Mouse (Mus musculus) midbrain, embryonic 13.5 days (tissue): Measurements from ENCODE around the gene Gm37419. TPM values are rescaled to one million over a fixed set of nuclear protein-coding genes. Genes with fewer than 3 reads are reported as not detected.

ENCODE experiments used
- ATAC-seq: fragments of 200-750 bp; cut with Nextera tagmentation; 2 replicates; pipeline ENCODE4 v1.8.0; 2017; ENCODE audit warnings: mild to moderate bottlenecking, moderate TSS enrichment, moderate library complexity
- H3K27ac ChIP-seq: fragments of 300-500 bp; sonication (generic); 2 replicates; pipeline ENCODE4 v1.5.1; 2015; ENCODE audit warnings: inconsistent platforms, mild to moderate bottlenecking, moderate library complexity
- H3K27me3 ChIP-seq: fragments of 300-500 bp; sonication (generic); 2 replicates; pipeline ENCODE4 v1.6.1; 2015; ENCODE audit warnings: mild to moderate bottlenecking, inconsistent platforms
- H3K36me3 ChIP-seq: fragments of 300-500 bp; sonication (generic); 2 replicates; pipeline ENCODE4 v1.6.1; 2015; ENCODE audit warnings: mild to moderate bottlenecking, inconsistent platforms
- H3K4me1 ChIP-seq: fragments of 300-500 bp; sonication (generic); replicated peaks from 2 replicates; pipeline ENCODE4 v1.6.1; 2015; ENCODE audit warnings: inconsistent platforms
- H3K4me2 ChIP-seq: fragments of 300-500 bp; sonication (generic); replicated peaks from 2 replicates; pipeline ENCODE4 v1.6.1; 2015; ENCODE audit warnings: moderate library complexity, mild to moderate bottlenecking, inconsistent platforms
- H3K4me3 ChIP-seq: fragments of 300-500 bp; sonication (generic); replicated peaks from 2 replicates; pipeline ENCODE4 v1.5.1; 2015; ENCODE audit warnings: mild to moderate bottlenecking, inconsistent platforms
- H3K9ac ChIP-seq: fragments of 300-500 bp; sonication (generic); replicated peaks from 2 replicates; pipeline ENCODE4 v1.6.1; 2015; ENCODE audit warnings: mild to moderate bottlenecking, inconsistent platforms
- H3K9me3 ChIP-seq: fragments of 300-500 bp; sonication (generic); 2 replicates; pipeline ENCODE4 v1.6.1; 2016; ENCODE audit warnings: mild to moderate bottlenecking, inconsistent platforms
- WGBS: fragments of 180-500 bp; shearing (Covaris S2); methylation state at CpG from one replicate; pipeline ENCODE4 v1.1.7; 2015; 5-methylcytosine and 5-hydroxymethylcytosine counted together
- polyA plus RNA-seq: library from polyadenylated mRNA; unstranded; fragments of >200 nt; fragmentation: Nextera tagmentation; extraction: Ambion mirVana; gene quantifications from 2 replicates; pipeline ENCODE4 v1.2.1, GENCODE M21; 2015

Gene Gm37419
- polyA plus RNA-seq, 1 experiment from 2014 or later = not detected

- Histone ChIP-seq H3K36me3 (no peaks in the 10 kb centered on the region; the same call in 1 of the 2 replicates), H3K4me3 (no peak overlapping the region), H3K27ac (no peak overlapping the region), H3K4me2 (no peak overlapping the region), H3K4me1 (peaks cover 15% of the 10 kb centered on the region), H3K9me3 (no peaks in the 10 kb centered on the region), H3K27me3 (no peaks in the 10 kb centered on the region), H3K9ac (no peak overlapping the region)
- WGBS = 85% methylated on average over 7 of the region's 7 CpGs
- ATAC-seq = no peak
Observed at GRCm38 (mm10) chr16:23967301-23967700, 21.0 kb upstream of the Gm37419 start.

DNA sequence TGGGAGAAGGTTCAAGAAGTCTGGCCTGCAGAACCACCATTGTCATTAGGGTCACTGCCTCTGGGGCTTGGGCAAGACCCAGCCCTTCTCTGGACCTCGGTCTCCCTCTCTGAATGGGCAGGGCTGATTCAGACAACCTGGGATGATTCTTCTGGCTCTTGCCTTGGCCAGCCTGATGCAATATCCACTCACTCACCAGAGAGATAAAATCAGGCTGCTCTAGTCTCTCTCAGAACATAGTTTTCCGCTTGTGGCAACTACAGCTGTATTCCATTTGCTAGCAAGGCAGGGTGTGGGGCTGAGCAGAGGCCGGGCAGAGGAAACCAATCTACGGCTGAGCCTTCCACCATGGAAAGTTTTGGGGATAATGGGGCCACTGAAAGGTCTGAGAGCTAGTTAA, 19.4 kb upstream of the Gm37419 start:
- Histone ChIP-seq H3K9ac (no peak overlapping the region), H3K27ac (no peak overlapping the region), H3K4me3 (no peak overlapping the region), H3K4me2 (no peak overlapping the region), H3K27me3 (no peaks in the 10 kb centered on the region), H3K4me1 (peaks cover 9% of the 10 kb centered on the region), H3K9me3 (no peaks in the 10 kb centered on the region), H3K36me3 (no peaks in the 10 kb centered on the region; the same call in 1 of the 2 replicates)
- WGBS = 70% methylated on average over 4 of the region's 4 CpGs
- no peak for ATAC-seq

GRCm38 (mm10) chr16:23969919-23970318, 18.4 kb upstream of the Gm37419 start:
- no peak for ATAC-seq
- 80% methylated on average over 14 of the region's 14 CpGs for WGBS
- no peak overlapping the region for H3K27ac ChIP-seq

GRCm38 (mm10) chr16:23972126-23972740, 16.0 kb upstream of the Gm37419 start:
- Histone ChIP-seq H3K4me1 (no peaks in the 10 kb centered on the region), H3K27ac (no peak overlapping the region), H3K9ac (no peak overlapping the region), H3K4me3 (no peak overlapping the region), H3K27me3 (0 out of 2 replicates have a peak, but pooled peaks cover 1% of the 10 kb centered on the region), H3K4me2 (no peak overlapping the region), H3K36me3 (no peaks in the 10 kb centered on the region; the same call in 1 of the 2 replicates), H3K9me3 (no peaks in the 10 kb centered on the region)
- no peak for ATAC-seq
- 75% methylated on average over 20 of the region's 20 CpGs for WGBS

More at GRCm38 (mm10) chr16:23969919-23970318, 18.4 kb upstream of the Gm37419 start:
- Histone ChIP-seq H3K9ac (no peak overlapping the region), H3K36me3 (no peaks in the 10 kb centered on the region; the same call in 1 of the 2 replicates), H3K4me2 (no peak overlapping the region), H3K4me1 (no peaks in the 10 kb centered on the region), H3K9me3 (no peaks in the 10 kb centered on the region), H3K27me3 (no peaks in the 10 kb centered on the region), H3K4me3 (no peak overlapping the region)

GRCm38 (mm10) chr16:23972901-23973300, 15.4 kb upstream of the Gm37419 start:
- no peak for ATAC-seq
- 80% methylated on average over 11 of the region's 11 CpGs for WGBS
- H3K9ac ChIP-seq = no peak overlapping the region

GRCm38 (mm10) chr16:23973635-23974367, 14.5 kb upstream of the Gm37419 start:
- Histone ChIP-seq H3K9ac (no peak overlapping the region), H3K9me3 (no peaks in the 10 kb centered on the region), H3K4me1 (no peaks in the 10 kb centered on the region), H3K4me2 (no peak overlapping the region), H3K4me3 (no peak overlapping the region), H3K36me3 (no peaks in the 10 kb centered on the region), H3K27ac (no peak overlapping the region), H3K27me3 (peaks cover 15% of the 10 kb centered on the region)
- 90% methylated on average over 9 of the region's 9 CpGs for WGBS
- no peak for ATAC-seq

More at GRCm38 (mm10) chr16:23972901-23973300, 15.4 kb upstream of the Gm37419 start:
- Histone ChIP-seq H3K4me3 (no peak overlapping the region), H3K9me3 (no peaks in the 10 kb centered on the region), H3K36me3 (no peaks in the 10 kb centered on the region; the same call in 1 of the 2 replicates), H3K4me2 (no peak overlapping the region), H3K27me3 (peaks cover 8% of the 10 kb centered on the region; the same call in 1 of the 2 replicates), H3K27ac (no peak overlapping the region), H3K4me1 (no peaks in the 10 kb centered on the region)

DNA sequence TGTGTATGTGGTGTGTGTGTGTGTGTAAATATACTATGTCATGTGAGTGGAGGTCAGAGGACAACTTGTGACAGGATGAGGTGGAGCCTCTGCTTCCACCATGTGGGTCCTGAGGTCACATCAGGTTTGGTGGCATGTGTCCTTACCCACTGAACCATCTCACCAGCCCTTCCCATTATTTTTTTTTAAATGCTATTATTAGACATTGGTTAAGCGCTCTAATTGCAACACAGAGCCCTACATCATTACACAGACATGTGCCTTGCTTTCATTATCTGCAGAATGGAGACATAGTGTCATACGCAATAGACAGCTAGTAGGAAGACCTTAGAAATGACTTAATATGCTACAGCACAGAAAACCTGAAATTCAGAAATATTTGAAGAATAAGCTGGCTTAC, 12.1 kb upstream of the Gm37419 start:
- Histone ChIP-seq H3K36me3 (no peaks in the 10 kb centered on the region), H3K4me3 (no peak overlapping the region), H3K27me3 (peaks cover 38% of the 10 kb centered on the region), H3K9ac (no peak overlapping the region), H3K4me2 (no peak overlapping the region), H3K4me1 (peaks cover 8% of the 10 kb centered on the region), H3K9me3 (no peaks in the 10 kb centered on the region), H3K27ac (no peak overlapping the region)
- no peak for ATAC-seq
- 93% methylated on average over 2 of the region's 2 CpGs for WGBS

- H3K4me1 ChIP-seq = peaks cover 17% of the 10 kb centered on the region
- H3K9ac ChIP-seq = no peak overlapping the region
- no peaks in the 10 kb centered on the region for H3K36me3 ChIP-seq
- no peak overlapping the region for H3K4me3 ChIP-seq
- WGBS = 84% methylated on average over 3 of the region's 3 CpGs
- peaks cover 48% of the 10 kb centered on the region for H3K27me3 ChIP-seq
- ATAC-seq = no peak
- H3K27ac ChIP-seq = no peak overlapping the region
- no peak overlapping the region for H3K4me2 ChIP-seq
- no peaks in the 10 kb centered on the region for H3K9me3 ChIP-seq
Observed at GRCm38 (mm10) chr16:23977732-23978131, 10.6 kb upstream of the Gm37419 start.

DNA sequence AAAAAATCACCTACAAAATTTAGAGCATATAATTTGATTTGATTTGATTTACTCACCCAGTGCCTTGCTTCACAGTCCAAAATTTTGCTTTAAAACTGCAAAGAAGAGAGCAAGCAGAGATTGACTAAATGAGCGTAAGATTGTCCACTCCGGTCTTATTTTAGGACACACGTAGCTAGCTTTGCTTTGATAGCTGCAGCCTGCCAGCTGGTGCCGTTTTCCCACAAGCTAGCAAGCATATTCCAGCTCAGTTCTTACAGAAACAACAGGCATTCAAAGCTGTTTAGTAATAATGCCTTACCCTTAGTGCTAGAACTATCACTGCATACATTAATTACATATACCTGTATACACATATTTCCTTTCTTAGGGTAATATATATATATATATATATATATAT, 9.8 kb upstream of the Gm37419 start:
- peaks cover 49% of the 10 kb centered on the region for H3K27me3 ChIP-seq

DNA sequence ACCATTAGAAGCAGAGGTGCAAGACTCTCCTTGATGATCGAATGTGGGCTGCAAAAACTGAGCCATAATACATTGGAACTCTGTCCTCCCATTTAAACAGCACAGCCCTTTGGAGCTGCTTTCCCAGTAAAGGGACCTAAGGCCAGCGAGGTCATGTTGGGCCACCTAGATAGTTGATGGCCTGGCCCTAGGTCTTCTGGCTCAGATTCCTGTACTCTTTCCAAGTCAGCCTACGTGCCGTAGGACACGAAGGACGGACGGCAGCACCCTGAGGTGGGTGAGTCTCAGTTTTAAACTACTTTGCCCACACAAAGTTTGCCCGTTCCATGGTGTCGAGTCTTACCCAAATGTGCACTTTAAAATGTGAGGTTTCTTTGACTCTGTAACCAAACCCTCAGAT, 8.8 kb upstream of the Gm37419 start:
- Histone ChIP-seq H3K9ac (no peak overlapping the region), H3K27me3 (peaks cover 59% of the 10 kb centered on the region)

More for the DNA sequence above, 9.8 kb upstream of the Gm37419 start:
- H3K4me1 ChIP-seq = peaks cover 23% of the 10 kb centered on the region
- H3K9ac ChIP-seq = no peak overlapping the region
- H3K4me3 ChIP-seq = no peak overlapping the region
- ATAC-seq = no peak
- no peak overlapping the region for H3K4me2 ChIP-seq
- no peak overlapping the region for H3K27ac ChIP-seq
- H3K36me3 ChIP-seq = no peaks in the 10 kb centered on the region
- WGBS = 83% methylated on average over 4 of the region's 4 CpGs
- no peaks in the 10 kb centered on the region for H3K9me3 ChIP-seq

GRCm38 (mm10) chr16:23980201-23980870, 7.9 kb upstream of the Gm37419 start:
- no peaks in the 10 kb centered on the region for H3K36me3 ChIP-seq
- 2% methylated on average over 11 of the region's 11 CpGs for WGBS
- no peak for ATAC-seq

More for the DNA sequence above, 8.8 kb upstream of the Gm37419 start:
- no peaks in the 10 kb centered on the region for H3K9me3 ChIP-seq
- no peak overlapping the region for H3K4me3 ChIP-seq
- H3K27ac ChIP-seq = no peak overlapping the region
- 82% methylated on average over 9 of the region's 9 CpGs for WGBS
- no peak overlapping the region for H3K4me2 ChIP-seq
- H3K4me1 ChIP-seq = peaks cover 31% of the 10 kb centered on the region
- ATAC-seq = no peak
- H3K36me3 ChIP-seq = no peaks in the 10 kb centered on the region

More at GRCm38 (mm10) chr16:23980201-23980870, 7.9 kb upstream of the Gm37419 start:
- Histone ChIP-seq H3K4me2 (peak overlapping the region; percentile 68), H3K9ac (no peak overlapping the region), H3K4me1 (peaks cover 38% of the 10 kb centered on the region), H3K4me3 (peak overlapping the region; percentile 38), H3K9me3 (no peaks in the 10 kb centered on the region), H3K27me3 (peaks cover 67% of the 10 kb centered on the region), H3K27ac (no peak overlapping the region)
